Mouse (Mus musculus): ENCODE results near the gene Rnd1.

The Rnd1 gene

DNA sequence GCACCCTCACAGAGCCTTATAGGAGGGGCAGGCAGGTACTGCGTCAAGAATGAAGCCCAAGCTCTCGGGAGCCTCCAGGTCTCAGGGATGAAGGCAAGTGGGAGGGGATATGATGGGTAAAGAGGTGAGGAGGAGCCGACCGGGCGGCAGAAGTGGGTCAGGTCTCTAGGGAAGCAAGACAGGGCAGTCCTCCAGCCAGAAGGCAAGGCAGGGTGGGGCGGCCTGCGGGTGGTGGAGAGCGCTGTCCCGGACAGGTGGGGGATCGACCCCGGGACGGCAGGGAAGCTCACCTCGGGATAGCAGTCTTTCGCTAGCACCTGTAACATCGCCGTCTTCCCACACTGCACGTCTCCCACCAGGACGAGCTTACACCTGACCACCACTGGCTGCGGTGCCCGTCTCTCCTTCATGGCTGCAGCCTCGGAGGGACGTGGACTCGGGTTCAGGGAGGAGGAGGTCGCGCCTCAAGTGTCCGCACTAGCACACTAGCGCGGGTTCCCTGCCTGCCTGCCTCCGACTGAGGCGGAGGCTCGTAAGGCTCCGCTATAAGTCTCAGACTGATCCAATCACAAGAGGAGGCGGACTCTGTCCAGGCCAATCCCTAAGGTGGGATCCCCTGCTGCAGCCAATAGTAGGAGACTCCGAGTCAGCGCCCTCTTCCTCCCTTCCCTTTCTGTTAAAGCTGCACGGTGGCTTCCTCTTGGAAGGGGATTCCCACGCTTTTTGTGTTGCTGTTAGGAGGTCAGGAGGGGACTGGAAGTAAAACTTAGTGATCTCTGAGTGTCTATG is at the start of gene Rnd1:
Gene Rnd1 (minus strand): TSS at position 522 of the 789 bp plus-strand sequence.
- DNase-seq (ENCODE audit: low spot score) = no peak

DNA sequence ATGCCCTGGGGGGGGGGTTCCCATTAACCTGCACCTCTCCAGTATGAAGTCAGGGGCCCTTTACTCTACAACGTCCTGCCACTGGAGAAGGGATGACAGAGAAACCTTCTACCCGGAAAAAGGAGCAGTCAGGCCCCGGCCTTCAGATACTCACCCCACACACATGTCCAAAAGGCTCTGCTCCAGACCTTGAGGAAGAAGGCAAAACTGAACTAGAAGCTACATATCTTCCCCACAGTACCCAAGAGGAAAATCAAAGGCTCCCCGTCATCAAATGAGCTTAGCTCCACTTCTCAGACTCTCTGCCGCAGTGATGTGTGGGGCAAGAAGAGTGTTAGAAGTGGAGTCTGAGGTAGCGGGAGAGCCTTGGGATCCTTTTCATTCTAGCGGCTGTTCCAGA is 49.5 kb upstream of the Rnd1 start:
- no peak for DNase-seq (ENCODE audit: low spot score)

DNA sequence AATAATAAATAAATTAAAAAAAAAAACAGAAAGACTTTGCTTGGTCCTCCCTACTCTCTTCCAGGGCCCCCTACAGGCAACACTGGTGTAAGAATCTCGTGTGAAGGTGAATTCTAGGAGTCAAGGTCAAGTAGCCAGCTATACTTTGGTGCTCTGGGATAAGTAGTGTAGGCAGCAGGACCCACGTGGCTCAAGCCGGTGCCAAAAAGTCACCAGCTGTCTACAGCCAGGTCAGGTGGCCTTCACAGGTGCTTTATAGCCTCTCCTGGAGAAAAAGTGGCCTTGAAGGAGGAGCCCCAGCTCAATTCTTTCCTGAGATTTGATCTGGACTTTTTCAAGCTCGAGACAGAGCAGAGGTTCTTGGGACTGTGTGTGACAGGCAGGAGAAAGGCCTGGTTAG is 48.8 kb upstream of the Rnd1 start:
- DNase-seq (ENCODE audit: low spot score) = no peak

DNA sequence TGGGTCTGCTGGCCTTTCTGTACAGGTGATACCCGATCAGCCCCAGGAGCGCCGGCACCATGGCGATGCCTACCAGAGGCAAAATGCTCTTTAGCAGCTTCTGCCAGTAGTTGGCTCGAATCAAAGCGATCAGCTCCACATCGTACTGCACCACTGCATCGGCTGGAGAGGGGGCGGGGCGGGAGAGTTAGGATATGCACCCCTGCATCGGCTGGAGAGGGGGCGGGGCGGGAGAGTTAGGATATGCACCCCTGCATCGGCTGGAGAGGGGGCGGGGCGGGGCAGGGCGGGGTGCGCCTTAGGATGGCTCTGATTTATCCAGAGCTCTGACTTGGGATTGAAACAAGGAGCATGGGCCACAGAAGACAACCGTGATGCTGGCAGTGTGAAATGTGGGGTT is 47.2 kb upstream of the Rnd1 start:
- DNase-seq (ENCODE audit: low spot score) = no peak

DNA sequence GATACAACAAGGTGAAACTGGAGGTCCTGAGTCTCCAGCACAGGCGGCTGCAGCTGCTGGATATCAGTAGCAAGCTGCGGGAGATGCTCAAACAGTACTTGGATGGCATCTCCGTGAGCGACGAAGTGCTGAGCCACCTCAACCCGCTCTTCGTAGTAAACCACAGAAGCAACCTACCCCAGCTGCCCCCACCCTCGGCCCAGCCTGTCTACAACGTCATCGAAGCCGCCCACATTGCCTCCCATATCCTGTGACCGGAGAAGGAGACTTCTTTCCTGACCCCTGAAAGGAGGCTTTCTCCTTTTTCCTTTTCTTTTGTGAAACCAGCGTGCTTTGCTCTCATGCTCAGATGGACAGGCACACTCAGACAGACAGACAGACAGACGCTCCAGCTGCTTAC is 45.6 kb upstream of the Rnd1 start:
- no peak for DNase-seq (ENCODE audit: low spot score)

DNA sequence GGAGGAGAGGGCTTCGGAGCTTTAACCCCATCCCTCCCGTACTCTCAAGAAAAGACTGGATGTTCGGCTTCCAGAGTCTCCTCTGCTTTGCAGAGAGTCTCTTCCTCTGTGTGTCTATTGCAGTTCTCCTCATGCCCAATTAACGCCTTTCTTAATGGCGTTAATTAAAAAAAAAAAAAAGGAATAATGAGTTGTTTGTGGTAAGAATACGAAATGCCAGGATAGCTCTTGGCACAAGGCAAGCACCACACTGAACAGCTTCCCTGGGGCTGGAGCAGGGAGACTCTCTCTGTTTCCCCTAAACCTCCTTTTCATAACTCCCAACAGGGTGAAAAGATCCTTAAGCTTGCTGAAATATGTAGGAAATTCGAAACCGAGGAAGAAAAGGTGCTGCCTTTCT is 44.9 kb upstream of the Rnd1 start:
- no peak for DNase-seq (ENCODE audit: low spot score)

DNA sequence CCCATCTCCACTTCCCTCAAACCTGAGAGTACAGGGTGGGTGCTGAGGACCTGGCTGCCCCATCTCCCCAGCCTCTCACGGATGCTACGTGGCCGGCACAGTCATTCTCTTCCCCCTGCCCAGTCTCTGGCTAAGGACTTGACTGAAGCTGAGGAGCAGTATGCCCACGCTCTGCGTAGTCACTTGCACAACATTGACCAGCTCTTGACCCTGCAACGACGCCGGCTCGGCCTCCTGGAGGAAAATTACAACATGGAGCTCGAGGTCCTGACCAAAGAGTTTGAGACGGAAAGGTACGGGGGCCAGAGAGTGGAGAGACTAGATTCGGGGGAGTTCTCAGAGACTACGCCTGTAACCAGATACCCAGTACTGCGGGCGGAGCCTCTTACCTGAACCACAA is 40.0 kb upstream of the Rnd1 start:
- no peak for DNase-seq (ENCODE audit: low spot score)

DNA sequence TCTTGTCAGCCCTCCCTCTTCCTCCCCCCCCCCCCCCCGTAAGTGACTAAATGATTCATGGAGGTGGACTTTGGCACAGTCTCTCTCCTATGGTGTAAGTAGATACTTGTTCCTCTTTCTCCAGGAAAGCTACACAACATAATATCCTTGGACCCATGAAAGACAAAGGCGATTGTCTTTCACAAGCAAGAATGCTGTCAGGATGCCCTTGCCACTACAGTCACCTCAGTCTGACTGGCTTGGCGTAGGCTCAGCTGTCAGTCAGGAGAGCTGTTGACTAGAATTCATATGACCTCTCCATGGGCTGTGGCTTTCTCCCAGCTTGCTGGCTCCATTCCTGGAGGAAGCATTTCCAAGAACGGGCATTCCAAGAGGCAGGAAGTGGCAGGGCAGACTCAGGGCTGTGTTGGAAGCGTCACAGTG is 37.0 kb upstream of the Rnd1 start:
- no peak for DNase-seq (ENCODE audit: low spot score)

DNA sequence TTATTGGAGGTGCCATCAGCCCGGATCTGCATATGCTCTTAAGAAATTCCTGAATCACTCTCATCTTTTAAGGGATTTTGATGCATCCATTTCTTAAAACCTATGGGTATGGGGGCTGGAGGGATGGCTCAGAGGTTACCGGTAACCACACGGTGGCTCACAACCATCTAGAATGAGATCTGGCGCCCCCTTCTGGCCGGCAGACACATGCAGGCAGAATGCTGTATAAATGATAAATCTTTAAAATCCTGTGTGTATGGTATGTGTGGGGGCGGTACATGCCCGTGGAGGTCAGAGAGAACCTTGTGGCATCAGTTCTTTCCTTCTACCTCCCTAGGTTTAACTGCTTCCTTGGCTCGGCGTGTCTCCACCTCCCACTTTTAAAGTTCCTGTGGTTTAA is 33.2 kb upstream of the Rnd1 start:
- DNase-seq (ENCODE audit: low spot score) = no peak

DNA sequence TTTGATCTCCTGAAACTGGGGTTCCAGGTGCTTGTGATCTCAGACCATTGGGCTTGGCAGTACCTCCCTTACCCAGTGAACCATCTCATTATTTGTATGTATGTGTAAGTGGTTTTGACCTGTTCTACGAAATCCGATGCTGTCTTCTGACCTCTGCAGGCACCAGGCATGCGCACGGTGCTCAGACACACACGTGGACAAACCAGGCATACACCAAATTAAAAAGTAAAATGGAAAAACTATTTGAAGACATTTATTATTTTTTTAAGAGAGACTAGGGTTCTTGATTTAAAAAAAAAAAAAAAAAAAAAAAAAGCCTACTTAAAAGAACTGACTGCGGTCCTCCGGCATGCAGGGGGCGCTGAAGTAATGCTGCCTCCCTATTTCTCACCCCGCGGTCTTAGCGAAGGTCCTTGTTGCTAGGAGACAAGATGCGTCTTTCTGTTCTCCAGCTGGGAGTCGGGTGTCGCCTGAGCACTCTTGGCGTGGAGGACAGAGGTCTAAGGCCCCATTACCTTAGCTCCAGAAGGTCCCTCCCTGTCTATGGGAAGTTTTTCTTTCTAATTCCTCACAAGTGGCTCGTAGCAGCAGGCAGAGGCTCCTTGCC is 30.6 kb upstream of the Rnd1 start, which contains the start of gene Ccdc65:
Gene Ccdc65 (plus strand): TSS at position 442 of the 607 bp plus-strand sequence.
- no peak for DNase-seq (ENCODE audit: low spot score)

DNA sequence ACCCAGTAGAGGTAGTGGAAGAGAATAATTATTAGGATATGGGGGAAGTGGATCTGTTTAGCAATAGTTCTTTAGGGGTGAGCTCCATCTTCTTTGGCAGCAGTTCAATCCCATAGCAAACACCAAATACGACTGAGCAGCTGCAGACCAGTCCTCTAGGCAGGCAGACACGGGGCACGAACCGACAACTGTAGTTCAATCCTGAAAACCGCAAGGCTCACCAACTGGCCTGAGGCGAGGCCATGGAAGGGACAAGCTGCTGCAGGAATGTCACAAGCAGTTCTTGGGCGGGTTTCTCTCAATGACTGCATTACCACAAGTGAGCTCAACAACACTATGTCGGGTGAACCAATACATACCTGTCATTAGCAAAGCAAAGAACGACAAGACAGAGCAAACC is 27.1 kb upstream of the Rnd1 start:
- no peak for DNase-seq (ENCODE audit: low spot score)

DNA sequence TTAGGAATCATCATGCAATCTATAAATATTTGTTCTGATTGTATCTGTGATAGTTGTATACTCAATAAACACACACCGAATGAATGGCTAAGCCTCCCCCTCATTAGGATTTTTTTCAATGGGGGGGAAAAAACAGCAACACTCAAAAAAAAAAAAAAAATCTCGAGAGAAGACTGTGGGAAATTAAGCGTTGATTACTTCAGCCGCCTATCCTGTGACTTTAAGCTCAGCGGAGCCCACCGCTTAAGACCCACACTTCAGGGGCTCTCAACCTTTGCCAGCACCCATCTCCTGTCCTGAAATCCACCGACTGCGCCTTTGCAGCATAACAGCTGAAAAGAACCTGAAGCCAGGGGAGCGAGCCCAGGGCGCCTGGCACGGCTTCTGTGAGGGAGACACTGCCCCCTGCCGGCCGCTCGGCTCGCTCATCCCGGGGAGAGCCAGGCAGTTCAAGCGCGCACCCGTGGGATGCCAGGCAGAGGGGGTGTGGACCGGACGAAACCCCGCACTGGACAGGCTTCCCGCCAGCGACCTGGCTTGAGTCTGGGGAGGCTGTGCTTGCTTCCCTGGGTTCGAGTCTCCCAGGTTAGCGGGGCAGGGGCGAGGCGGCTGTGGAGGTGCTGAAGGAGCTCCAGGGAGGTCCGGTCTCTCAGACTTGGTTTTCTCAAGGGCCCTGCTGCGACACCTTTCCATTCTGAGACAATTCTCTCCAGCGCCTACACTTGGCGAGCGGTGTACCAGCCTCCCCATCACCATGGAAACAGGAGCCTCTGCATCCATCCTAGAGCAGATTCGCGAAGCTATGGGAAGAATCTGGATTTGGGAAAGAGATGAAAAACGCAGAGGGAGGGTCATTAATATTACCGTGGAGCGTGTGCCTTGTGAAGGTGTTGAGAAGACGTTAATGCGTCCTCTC is 22.2 kb upstream of the Rnd1 start:
- peak; percentile 61 for DNase-seq (ENCODE audit: low spot score)

DNA sequence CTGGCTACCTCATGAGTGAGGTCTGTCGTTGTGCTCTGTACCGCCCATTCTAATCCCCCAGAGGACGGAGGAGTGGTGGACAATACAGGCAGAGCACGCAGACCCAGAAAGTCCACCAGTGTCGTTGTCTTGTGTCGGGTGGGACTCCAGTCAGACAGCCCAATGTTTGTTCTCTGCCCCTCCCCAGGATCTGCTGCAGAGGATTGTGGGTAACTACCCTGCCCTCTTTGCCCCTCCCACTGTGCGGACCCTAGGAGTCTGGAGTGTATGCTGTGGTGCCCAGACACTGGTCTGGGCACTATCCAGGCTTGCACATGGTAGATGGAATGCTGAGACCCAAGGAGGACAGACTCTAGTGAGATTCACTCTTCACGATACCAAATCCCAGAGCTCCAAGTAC is 19.0 kb upstream of the Rnd1 start:
- DNase-seq (ENCODE audit: low spot score) = no peak

DNA sequence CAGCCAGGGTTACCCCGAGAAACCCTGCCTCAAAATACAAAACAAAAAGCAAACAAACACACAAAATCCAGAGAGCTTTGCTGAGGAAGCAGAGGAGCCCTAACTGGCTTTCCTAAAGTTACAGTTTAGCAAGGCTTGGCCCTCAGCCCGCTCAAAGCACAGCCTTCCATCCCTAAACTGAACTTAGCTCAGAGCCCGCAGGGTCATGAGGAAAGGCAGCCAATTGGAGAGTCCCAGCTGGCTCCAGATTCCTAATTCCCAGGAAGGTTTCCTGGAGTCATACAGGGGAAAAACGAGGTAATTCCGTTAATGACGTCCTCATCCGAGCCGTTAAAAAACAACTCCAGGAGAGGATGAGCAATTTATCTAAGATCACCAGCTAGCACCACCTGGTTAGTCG is 18.5 kb upstream of the Rnd1 start:
- no peak for DNase-seq (ENCODE audit: low spot score)

DNA sequence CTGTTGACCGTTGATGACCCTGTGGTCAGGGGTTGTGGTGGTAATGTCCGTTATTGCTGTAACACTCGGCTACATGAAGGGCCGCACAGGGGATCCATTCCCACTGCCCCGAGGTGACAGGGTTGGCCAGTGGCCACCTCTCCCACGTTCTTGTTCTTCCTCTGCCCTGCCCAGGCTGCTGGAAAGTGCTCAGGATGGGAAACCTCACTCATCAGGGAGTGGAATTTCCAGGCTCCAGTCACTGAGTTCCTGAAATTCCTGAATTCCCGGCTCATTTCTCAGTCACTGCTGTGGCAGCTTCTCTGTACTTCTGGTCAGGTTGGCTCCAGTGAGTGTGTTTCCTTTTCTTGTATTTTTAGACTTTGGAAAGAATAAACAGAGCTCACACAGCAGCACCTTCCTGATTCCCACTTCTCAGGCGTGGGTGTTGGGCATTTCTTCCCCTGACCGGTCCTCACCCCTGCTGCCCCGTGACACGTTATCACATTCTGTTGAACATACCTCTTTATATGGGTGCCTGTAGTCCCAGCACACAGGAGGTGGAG is 15.0 kb upstream of the Rnd1 start:
- DNase-seq (ENCODE audit: low spot score) = no peak

DNA sequence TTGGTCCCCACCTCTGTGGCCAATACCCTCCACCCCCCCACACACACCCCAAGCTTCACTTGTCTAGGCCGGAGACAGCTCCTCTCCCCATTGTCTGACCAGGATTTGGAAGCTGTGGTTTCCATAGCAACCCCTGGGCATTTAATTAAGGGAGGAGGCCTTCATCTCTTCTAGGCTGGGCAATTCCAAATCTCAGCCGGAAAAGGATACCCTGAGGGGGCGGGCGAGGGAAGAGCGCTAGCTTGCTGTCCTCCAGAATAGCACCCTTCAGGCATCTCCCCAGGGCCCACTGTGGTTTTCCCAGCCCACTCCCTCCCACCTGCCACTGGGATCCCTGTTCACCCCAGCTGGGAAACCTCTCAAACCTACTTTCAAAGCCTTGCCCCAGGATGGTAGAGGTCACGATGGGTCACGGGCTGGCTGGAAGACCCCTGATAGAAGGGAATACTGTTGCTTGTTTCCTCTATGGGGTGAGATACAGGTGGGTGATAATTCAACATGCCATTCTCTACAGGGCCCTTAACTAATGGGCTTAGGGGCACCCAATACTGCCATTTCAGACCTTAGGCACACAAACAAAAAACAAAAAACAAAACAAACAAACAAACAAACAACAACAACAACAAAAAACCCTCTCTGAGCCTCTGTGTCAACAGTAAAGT is 14.4 kb upstream of the Rnd1 start:
- no peak for DNase-seq (ENCODE audit: low spot score)

DNA sequence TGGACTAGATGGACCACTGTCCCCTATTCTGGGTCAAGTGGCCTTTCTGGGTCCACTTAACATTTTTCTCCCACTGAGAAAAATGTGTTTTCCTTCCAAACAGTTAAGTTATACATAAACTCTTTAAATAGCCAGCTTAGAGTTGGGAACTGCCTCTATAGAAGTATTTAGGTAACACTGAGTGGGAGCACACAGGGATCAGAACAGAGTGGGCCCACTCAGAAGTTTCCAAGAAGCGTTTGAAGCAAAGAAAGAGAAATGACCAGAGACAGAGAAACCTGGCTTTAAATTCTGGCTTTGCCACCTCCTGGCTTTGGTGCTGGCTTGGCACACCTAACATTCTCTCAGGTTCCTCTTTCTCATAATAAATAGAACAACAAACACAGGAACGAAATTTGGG is 12.4 kb upstream of the Rnd1 start:
- no peak for DNase-seq (ENCODE audit: low spot score)

DNA sequence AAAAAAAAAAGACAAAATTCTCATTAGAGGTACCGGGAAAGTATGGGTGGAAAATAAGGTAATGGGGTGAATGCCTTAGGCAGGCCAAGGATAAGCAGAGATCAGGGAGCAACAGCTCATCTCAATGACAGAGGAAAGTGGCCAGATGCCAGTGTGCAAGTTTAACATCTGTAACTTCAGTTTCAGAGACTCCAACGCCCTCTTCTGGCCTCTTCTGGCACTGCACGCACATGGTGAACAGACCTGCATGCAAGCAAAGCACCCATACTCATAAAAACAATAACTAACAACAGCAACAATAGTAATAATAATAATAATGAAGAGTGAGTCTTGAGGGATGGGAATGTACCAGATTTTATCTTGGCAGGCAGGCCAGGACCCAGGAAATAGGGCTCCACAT is 8.7 kb upstream of the Rnd1 start:
- no peak for DNase-seq (ENCODE audit: low spot score)

DNA sequence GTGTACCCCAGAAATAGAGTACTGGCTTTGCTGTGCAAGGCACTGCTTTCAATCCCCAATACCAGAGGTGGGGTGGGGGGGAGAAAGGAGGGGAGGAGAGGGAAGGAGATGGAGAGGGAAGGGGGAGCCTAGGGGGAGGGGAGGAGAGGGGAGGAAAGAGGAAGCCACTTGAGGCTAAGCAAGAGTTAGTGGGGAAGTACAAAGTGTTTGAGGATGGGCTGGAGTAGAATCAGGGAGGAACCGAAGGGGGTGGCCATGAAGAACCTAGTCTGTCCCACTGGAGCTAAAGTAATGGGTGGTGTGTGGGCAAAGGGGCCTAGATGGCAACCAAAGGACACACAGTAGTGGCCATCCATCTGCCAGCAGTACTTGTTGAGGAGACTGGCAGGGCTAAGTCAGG is 6.5 kb upstream of the Rnd1 start:
- no peak for DNase-seq (ENCODE audit: low spot score)

DNA sequence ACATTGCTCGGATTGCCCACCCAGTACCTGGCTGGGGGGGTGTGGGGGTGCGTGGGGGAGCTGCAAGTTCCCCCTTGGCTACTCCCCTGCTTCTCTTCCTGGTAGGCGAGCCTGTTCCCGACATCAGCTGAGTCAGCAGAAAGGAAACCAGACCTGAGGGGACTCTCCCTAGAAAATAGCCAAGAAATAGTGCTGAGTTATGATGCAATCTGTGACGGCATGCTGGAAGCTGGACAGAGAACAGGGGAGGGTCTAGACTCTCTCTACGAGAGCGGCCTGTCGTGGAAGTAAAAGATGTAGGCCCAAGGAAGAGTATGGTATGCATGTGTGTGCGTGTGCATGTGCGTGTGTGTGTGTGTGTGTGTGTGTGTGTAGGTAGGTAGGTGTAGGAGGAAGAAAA is 5.9 kb upstream of the Rnd1 start:
- no peak for DNase-seq (ENCODE audit: low spot score)

DNA sequence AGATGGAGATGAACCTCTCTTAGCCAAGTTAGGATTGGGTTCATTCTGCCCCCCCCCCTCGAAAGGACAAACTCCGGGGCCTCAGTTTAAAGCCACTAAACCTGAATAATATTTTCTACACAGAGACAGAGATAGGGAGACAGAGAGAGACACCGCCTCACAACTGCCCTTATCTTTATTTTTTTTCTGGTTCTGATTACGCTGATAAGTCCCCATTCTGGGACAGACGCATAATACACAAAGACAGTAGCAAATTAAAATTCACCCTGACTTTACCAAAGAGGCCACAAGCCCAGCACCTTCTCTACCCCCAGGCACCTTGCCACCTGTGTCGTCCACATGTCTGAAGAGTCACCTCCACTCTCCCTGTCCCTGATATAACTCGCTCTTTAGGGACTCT is 4.4 kb upstream of the Rnd1 start:
- no peak for DNase-seq (ENCODE audit: low spot score)

DNA sequence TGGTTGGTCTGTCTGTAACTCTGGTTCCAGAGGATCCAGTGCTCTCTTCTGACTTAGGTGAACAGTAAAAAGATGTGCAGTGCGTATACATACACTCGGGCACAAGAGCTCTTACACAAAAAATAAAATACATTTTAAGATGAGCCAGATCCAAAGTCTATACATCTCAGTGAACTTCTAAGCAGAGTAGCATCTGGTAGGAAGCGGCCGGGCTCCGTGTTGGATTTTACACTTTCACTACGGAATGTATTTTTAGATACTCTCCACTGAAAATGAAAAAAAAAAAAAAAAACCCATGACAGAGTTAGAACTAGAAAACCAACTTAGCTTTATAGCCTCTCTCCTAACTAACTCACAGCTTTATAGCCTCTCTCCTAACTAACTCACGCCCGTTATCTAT is 3.4 kb upstream of the Rnd1 start:
- DNase-seq (ENCODE audit: low spot score) = no peak
